ENCODE assay signal across 9 mouse cellular contexts in the genomic region with DNA sequence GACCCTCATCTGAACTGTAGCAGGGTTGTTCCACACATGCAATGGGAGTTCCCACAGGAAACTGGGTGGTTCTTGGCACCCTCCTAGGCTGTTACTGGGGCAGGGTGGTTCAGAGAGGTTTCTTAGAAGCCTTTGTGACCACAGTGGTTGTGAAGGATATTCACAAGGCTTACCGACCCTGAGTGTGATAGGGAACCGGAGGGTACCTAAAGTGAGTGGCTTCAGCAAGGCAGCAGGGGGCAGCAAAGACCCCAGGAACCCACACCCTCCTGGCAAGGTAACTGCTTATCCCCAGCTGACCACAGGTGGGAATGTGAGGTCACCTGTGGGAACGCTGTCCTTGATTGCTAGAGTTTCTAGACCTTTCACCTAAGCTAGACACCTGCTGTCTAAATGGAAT.
A peak's percentile ranks its signal among the peaks of the same experiment; 100 is the strongest.
DNase-seq lines count a peak whose midpoint lies in the region; ATAC-seq and TF ChIP-seq lines count a peak whose summit lies in the region.
"Had no signal": no experiment of that assay in that cellular context is flagged by ENCODE, and none has a peak within 500 bp of the region (broad histone marks: within the 10 kb centered on the region; RNA-seq: fewer than 3 reads in every experiment).

No protein-coding gene starts in this region.

- 35% methylated on average over 3 of the region's 3 CpGs for WGBS in kidney, embryonic 14.5 days
- 39% methylated on average over 3 of the region's 3 CpGs for WGBS in embryonic facial prominence, embryonic 10.5 days

- H3K27me3 ChIP-seq in kidney, embryonic 14.5 days (ENCODE audit: control insufficient read depth, insufficient read depth, low read length): no peaks in the 10 kb centered on the region
- no peaks in the 10 kb centered on the region; a peak in 1 of 4 replicates for H3K27me3 ChIP-seq in MEL (ENCODE audit: control insufficient read depth in 1 of 2, insufficient read depth in 2 of 2, low read length in 2 of 2)
- no peaks in the 10 kb centered on the region for H3K27me3 ChIP-seq in embryonic facial prominence, embryonic 10.5 days (replicated peaks; ENCODE audit: low read depth, poor library complexity, severe bottlenecking)
- H3K27me3 ChIP-seq: embryonic facial prominence, embryonic 15.5 days; limb, embryonic 13.5 days had no signal

- no peak for TF ChIP-seq POLR2A in MEL (IDR thresholded peaks at IDR 0.05; ENCODE audit: control insufficient read depth in 1 of 2, insufficient read depth in 1 of 2, low read depth in 1 of 2, low read length in 2 of 2, poor library complexity in 1 of 2)

- no peak overlapping the region for H3K27ac ChIP-seq in kidney, embryonic 14.5 days (ENCODE audit: low read depth, low read length)
- no peak overlapping the region for H3K27ac ChIP-seq in MEL (ENCODE audit: control insufficient read depth, low read depth, low read length)
- no peak overlapping the region for H3K27ac ChIP-seq in embryonic facial prominence, embryonic 10.5 days (replicated peaks)
- H3K27ac ChIP-seq: embryonic facial prominence, embryonic 15.5 days; limb, embryonic 13.5 days had no signal

- H3K9me3 ChIP-seq in kidney, embryonic 14.5 days (ENCODE audit: control insufficient read depth, low read length): no peaks in the 10 kb centered on the region
- H3K9me3 ChIP-seq in MEL (replicated peaks; ENCODE audit: insufficient read depth, low read length): no peaks in the 10 kb centered on the region
- H3K9me3 ChIP-seq in embryonic facial prominence, embryonic 10.5 days: no peaks in the 10 kb centered on the region
- H3K9me3 ChIP-seq: embryonic facial prominence, embryonic 15.5 days; limb, embryonic 13.5 days had no signal

- ATAC-seq in kidney, embryonic 14.5 days (ENCODE audit: low FRiP score, low TSS enrichment): peak; percentile 63; the same call in 1 of the 2 replicates
- peak; percentile 73 for ATAC-seq in neutrophil, adult 5-6 weeks (ENCODE audit: extremely low read depth, insufficient number of reproducible peaks, low FRiP score, poor library complexity, severe bottlenecking)
- no peak for ATAC-seq in megakaryocyte, adult 5-6 weeks (ENCODE audit: poor library complexity, severe bottlenecking)

- peak; percentile 34 to 55 (median 51) for TF ChIP-seq CTCF in MEL (IDR thresholded peaks at IDR 0.05 in 2 of 3, conservative IDR thresholded peaks at IDR 0.05 in 1 of 3; ENCODE audit: control insufficient read depth in 1 of 3, insufficient read depth in 1 of 3, low read depth in 2 of 3, low read length in 3 of 3, poor library complexity in 1 of 3, severe bottlenecking in 1 of 3)

- no peak overlapping the region for H3K9ac ChIP-seq in kidney, embryonic 14.5 days (ENCODE audit: low read depth, low read length)
- H3K9ac ChIP-seq in MEL (ENCODE audit: control insufficient read depth, low read depth, low read length, poor library complexity, severe bottlenecking): no peak overlapping the region
- H3K9ac ChIP-seq: embryonic facial prominence, embryonic 15.5 days; limb, embryonic 13.5 days had no signal

- H3K36me3 ChIP-seq in kidney, embryonic 14.5 days (ENCODE audit: control insufficient read depth, insufficient read depth, low read length): no peaks in the 10 kb centered on the region
- H3K36me3 ChIP-seq in MEL (ENCODE audit: control insufficient read depth in 1 of 2, insufficient read depth in 2 of 2, low read length in 2 of 2): no peaks in the 10 kb centered on the region
- no peaks in the 10 kb centered on the region for H3K36me3 ChIP-seq in embryonic facial prominence, embryonic 10.5 days (replicated peaks)
- H3K36me3 ChIP-seq: embryonic facial prominence, embryonic 15.5 days; limb, embryonic 13.5 days had no signal

- H3K4me1 ChIP-seq in kidney, embryonic 14.5 days (ENCODE audit: control insufficient read depth, insufficient read depth, low read length): no peaks in the 10 kb centered on the region
- no peaks in the 10 kb centered on the region for H3K4me1 ChIP-seq in MEL (ENCODE audit: control insufficient read depth in 1 of 2, insufficient read depth in 2 of 2, low read length in 2 of 2)
- H3K4me1 ChIP-seq in embryonic facial prominence, embryonic 10.5 days: no peaks in the 10 kb centered on the region
- H3K4me1 ChIP-seq: embryonic facial prominence, embryonic 15.5 days had no signal

- peak; percentile 46 for TF ChIP-seq RAD21 in MEL (IDR thresholded peaks at IDR 0.05; ENCODE audit: low read depth, low read length)

- no peak for DNase-seq in kidney, postnatal 14 days
- peak; percentile 16 for DNase-seq in MEL (ENCODE audit: low read depth, low spot score)
- DNase-seq in embryonic facial prominence, embryonic 10.5 days (ENCODE audit: low spot score): peak; percentile 51
- DNase-seq in ovary, adult 18-20 months (ENCODE audit: low spot score): no peak

- H3K4me2 ChIP-seq in kidney, embryonic 14.5 days (replicated peaks; ENCODE audit: low read depth, low read length): no peak overlapping the region
- H3K4me2 ChIP-seq: embryonic facial prominence, embryonic 15.5 days; limb, embryonic 13.5 days had no signal

- H3K79me2 ChIP-seq in MEL (ENCODE audit: control insufficient read depth, insufficient read depth, low read length, poor library complexity): no peaks in the 10 kb centered on the region

- no peak for TF ChIP-seq EP300 in MEL (IDR thresholded peaks at IDR 0.05; ENCODE audit: low read depth in 1 of 2, low read length in 2 of 2)

- no peak overlapping the region for H3K4me3 ChIP-seq in kidney, embryonic 14.5 days (ENCODE audit: low read length)
- no peak overlapping the region for H3K4me3 ChIP-seq in MEL (ENCODE audit: control insufficient read depth in 1 of 2, insufficient read depth in 1 of 2, low read depth in 2 of 2, low read length in 2 of 2)
- H3K4me3 ChIP-seq in embryonic facial prominence, embryonic 10.5 days: no peak overlapping the region
- H3K4me3 ChIP-seq: embryonic facial prominence, embryonic 15.5 days; limb, embryonic 13.5 days had no signal

TF ChIP-seq in MEL, 35 proteins besides CTCF, POLR2A, EP300 and RAD21:
- peak; percentile 62 for TF ChIP-seq SMC3 (IDR thresholded peaks at IDR 0.05; ENCODE audit: low read depth, low read length)
- TF ChIP-seq MEF2A (IDR thresholded peaks at IDR 0.05; ENCODE audit: extremely low read depth, insufficient replicate concordance, low read depth, low read length, poor library complexity, severe bottlenecking): no peak
- TF ChIP-seq TCF12 (IDR thresholded peaks at IDR 0.05; ENCODE audit: low read depth, low read length): no peak
- TF ChIP-seq KAT2A (conservative IDR thresholded peaks at IDR 0.05; ENCODE audit: low read depth, low read length): no peak
- TF ChIP-seq CHD2 (IDR thresholded peaks at IDR 0.05; ENCODE audit: low read length): no peak
- no peak for TF ChIP-seq MAFK (IDR thresholded peaks at IDR 0.05; ENCODE audit: borderline replicate concordance, low read depth, low read length)
- no peak for TF ChIP-seq ZKSCAN1 (IDR thresholded peaks at IDR 0.05; ENCODE audit: low read depth, low read length)
- TF ChIP-seq MXI1 (IDR thresholded peaks at IDR 0.05; ENCODE audit: low read depth, low read length): no peak
- TF ChIP-seq CHD1 (IDR thresholded peaks at IDR 0.05; ENCODE audit: low read depth, low read length): no peak
- TF ChIP-seq ELF1 (IDR thresholded peaks at IDR 0.05; ENCODE audit: low read depth, low read length): no peak
- peak; percentile 34; the same call in 1 of the 2 replicates for TF ChIP-seq ZC3H11A (IDR thresholded peaks at IDR 0.05; ENCODE audit: low read depth, low read length)
- no peak for TF ChIP-seq MYC (IDR thresholded peaks at IDR 0.05; ENCODE audit: low read depth, low read length)
- no peak for TF ChIP-seq GATA1 (IDR thresholded peaks at IDR 0.05; ENCODE audit: low read depth, low read length)
- no peak for TF ChIP-seq RCOR1 (IDR thresholded peaks at IDR 0.05; ENCODE audit: low read depth, low read length)
- no peak for TF ChIP-seq ZMIZ1 (IDR thresholded peaks at IDR 0.05; ENCODE audit: low read depth, low read length)
- TF ChIP-seq MAX (IDR thresholded peaks at IDR 0.05; ENCODE audit: low read length): no peak

Comparison
In these comparisons a context has a peak if more than half of its experiments do, and no peak if none do; other contexts are left out.
1. DNase-seq: peak in MEL (single experiment) and embryonic facial prominence, embryonic 10.5 days (single experiment); none in kidney, postnatal 14 days (single experiment) and ovary, adult 18-20 months (single experiment).